Mouse (Mus musculus): ENCODE measurements at regions not wholly inside any gene's neighbourhood (a gene's known extent, or its start where the extent isn't known, plus 50 kb on each side); places are given as distances from the start of the nearest gene placed in this dataset.

DNA sequence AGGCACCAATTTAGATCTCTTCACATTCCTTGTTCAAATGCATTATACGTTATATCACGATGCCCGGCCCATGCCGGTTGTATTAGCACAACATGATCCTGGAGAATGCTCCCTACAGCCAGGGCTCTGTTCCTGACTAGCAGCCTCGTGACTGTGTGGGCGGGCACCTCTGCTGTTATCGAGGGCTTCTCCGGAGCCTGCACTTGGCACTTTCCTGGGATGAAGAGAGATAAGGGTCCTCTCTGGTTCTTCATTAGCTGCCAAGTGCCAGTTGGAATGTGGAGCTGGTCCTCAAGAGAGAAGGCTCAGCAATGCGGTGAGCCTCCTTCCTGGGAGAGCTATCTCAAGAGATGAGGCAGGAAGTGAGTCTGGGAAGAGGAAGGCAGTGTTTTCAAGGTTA is 598.9 kb upstream of the AI429214 start:
- 56% methylated on average over 9 of the region's 9 CpGs for WGBS (ENCODE audit: insufficient replicate concordance)
- no peak overlapping the region for H3K27ac ChIP-seq (ENCODE audit: low read length)
- no peak overlapping the region for H3K4me2 ChIP-seq (ENCODE audit: low read depth, low read length)
- H3K4me1 ChIP-seq (ENCODE audit: control insufficient read depth, low read depth, low read length): no peaks in the 10 kb centered on the region
- H3K9ac ChIP-seq (ENCODE audit: low read depth, low read length): no peak overlapping the region
- no peaks in the 10 kb centered on the region for H3K36me3 ChIP-seq (ENCODE audit: control insufficient read depth, insufficient read depth)
- no peaks in the 10 kb centered on the region for H3K27me3 ChIP-seq (ENCODE audit: control insufficient read depth, insufficient read depth, low read depth, low read length)
- no peaks in the 10 kb centered on the region for H3K9me3 ChIP-seq (replicated peaks; ENCODE audit: control insufficient read depth, low read length)
- no peak overlapping the region for H3K4me3 ChIP-seq (ENCODE audit: low read depth, low read length)
- ATAC-seq (ENCODE audit: low read depth): no peak

- no peaks in the 10 kb centered on the region for H3K36me3 ChIP-seq (ENCODE audit: control insufficient read depth, insufficient read depth)
- no peak for ATAC-seq (ENCODE audit: low read depth)
- H3K4me3 ChIP-seq (ENCODE audit: low read depth, low read length): no peak overlapping the region
- H3K9me3 ChIP-seq (replicated peaks; ENCODE audit: control insufficient read depth, low read length): no peaks in the 10 kb centered on the region
- no peaks in the 10 kb centered on the region for H3K4me1 ChIP-seq (ENCODE audit: control insufficient read depth, low read depth, low read length)
- WGBS (ENCODE audit: insufficient replicate concordance): 60% methylated on average over 1 of the region's 1 CpGs
- no peaks in the 10 kb centered on the region for H3K27me3 ChIP-seq (ENCODE audit: control insufficient read depth, insufficient read depth, low read depth, low read length)
- H3K9ac ChIP-seq (ENCODE audit: low read depth, low read length): no peak overlapping the region
- H3K4me2 ChIP-seq (ENCODE audit: low read depth, low read length): no peak overlapping the region
- no peak overlapping the region for H3K27ac ChIP-seq (ENCODE audit: low read length)
Measured at GRCm38 (mm10) chr8:36396493-36396892, 596.9 kb upstream of the AI429214 start.

- Histone ChIP-seq H3K4me1 (ENCODE audit: control insufficient read depth, low read depth, low read length) (no peaks in the 10 kb centered on the region), H3K36me3 (ENCODE audit: control insufficient read depth, insufficient read depth) (no peaks in the 10 kb centered on the region), H3K4me2 (ENCODE audit: low read depth, low read length) (no peak overlapping the region), H3K4me3 (ENCODE audit: low read depth, low read length) (no peak overlapping the region), H3K27me3 (ENCODE audit: control insufficient read depth, insufficient read depth, low read depth, low read length) (no peaks in the 10 kb centered on the region), H3K9me3 (replicated peaks; ENCODE audit: control insufficient read depth, low read length) (no peaks in the 10 kb centered on the region), H3K27ac (ENCODE audit: low read length) (no peak overlapping the region), H3K9ac (ENCODE audit: low read depth, low read length) (no peak overlapping the region)
- ATAC-seq (ENCODE audit: low read depth): no peak
- WGBS (ENCODE audit: insufficient replicate concordance): 60% methylated on average over 2 of the region's 2 CpGs
Measured at GRCm38 (mm10) chr8:36406706-36407105, 586.7 kb upstream of the AI429214 start.
